Mouse (Mus musculus): ENCODE results near the gene Zmiz1.

DNA sequence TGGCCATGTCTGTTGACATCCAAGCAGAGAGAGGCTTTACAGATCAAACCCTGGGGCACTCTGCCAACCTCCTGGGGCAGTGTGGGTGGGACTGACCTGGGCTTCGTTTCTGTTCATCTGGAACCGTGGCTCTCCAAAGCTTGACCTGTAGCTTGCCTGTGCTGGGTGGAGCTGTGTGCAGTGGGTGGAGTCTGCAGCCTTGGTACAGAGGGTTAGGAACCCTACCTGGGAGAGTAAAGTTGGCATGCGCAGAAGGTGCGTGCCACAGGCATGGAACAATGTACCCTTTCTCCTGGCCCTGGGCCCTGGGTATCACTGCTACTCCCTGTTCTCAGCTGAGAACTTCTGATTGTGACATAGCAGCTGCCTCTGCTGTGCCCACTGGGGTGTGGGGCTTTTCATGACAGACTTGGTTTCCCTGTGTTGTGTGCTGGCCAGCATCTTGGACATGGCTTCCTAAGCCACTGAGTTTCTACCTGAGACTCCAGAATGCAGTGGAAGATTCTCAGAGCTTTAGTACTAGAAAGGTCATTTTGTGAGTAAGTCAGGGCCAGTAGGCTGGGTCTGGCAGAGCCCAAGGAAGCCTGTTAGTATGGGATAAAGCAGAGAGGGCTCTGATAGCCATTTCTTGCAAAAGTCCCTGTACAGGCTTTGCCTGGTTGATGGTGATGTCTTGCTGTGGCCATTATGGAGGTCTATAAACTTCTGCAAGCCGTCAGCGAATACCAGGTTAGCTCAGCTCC lies 30.5 kb downstream of the Zmiz1 start:
- TF ChIP-seq POLR2A (IDR thresholded peaks at IDR 0.05; ENCODE audit: borderline replicate concordance, insufficient read depth, low read length) (no peak), CTCF (IDR thresholded peaks at IDR 0.05; ENCODE audit: borderline replicate concordance, insufficient read depth, low read depth, low read length) (no peak)

Data from cerebellum, adult 2 months (tissue).